Mouse (Mus musculus) thymus, adult 2 months (tissue): ENCODE data around the gene Phtf2.

Experiments
- CTCF ChIP-seq: fragments of 200-500 bp; IDR thresholded peaks from 2 replicates; pipeline ENCODE4 v1.5.1; 2012; ENCODE audit warnings: mild to moderate bottlenecking, control low read depth, low read length, moderate library complexity, borderline replicate concordance; ENCODE audit not compliant: control insufficient read depth, poor library complexity, insufficient read depth; ENCODE audit errors: extremely low read depth
- POLR2A ChIP-seq: fragments of 200-500 bp; IDR thresholded peaks from 2 replicates; pipeline ENCODE4 v1.6.1; 2012; ENCODE audit warnings: mild to moderate bottlenecking, low read length, control low read depth, moderate library complexity; ENCODE audit not compliant: control insufficient read depth, poor library complexity, insufficient read depth; ENCODE audit errors: extremely low read depth

DNA sequence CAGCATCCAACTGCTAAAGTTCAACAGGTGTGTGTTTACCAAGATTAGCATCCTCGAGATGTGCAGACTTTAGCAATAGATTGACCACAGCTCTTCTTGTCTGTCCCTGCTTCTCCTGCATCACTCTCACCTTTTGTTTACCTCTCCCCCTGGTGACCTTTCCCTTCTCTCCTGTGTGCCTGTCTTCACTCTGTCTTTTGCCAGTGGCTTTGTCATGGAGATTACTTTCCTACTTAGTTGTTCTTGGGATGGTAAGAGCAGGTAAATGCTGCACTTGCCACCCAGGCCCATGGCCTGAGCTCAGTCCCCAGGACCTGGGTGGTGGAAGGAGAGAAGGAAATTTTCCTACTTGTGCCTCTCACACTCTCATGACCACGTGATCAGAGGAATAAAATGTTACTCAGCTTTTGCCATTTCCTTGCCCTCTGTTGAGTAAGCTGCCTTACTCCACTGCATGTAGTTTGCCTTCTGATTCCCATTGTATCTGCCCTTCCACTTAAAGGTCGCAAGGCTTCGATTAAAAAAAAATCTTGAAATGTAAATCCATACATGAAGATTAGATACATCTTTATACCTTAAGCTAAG lies 2.2 kb upstream of the Phtf2 start:
- TF ChIP-seq CTCF = no peak
- no peak for TF ChIP-seq POLR2A
